Mouse (Mus musculus) limb, embryonic 15.5 days (tissue): ENCODE measurements around the gene Smpd3. TPM values are rescaled to one million over a fixed set of nuclear protein-coding genes. Genes with fewer than 3 reads are reported as not detected.

Source experiments
- polyA plus RNA-seq: library from polyadenylated mRNA; unstranded; fragments of >200 nt; fragmentation: Nextera tagmentation; extraction: Ambion mirVana; gene quantifications from 2 replicates; pipeline ENCODE4 v1.2.1, GENCODE M21; 2015

The Smpd3 gene
- polyA plus RNA-seq, 1 experiment from 2014 or later, result 28.3 TPM

Other genes starting within 250 kb of the Smpd3 start
- gene Esrp2, start 201.0 kb downstream of the Smpd3 start, polyA plus RNA-seq, result 57.6 and 58.3 TPM in 2 replicates
- 17.9 and 19.9 TPM in 2 replicates for gene Pla2g15, start 187.6 kb downstream of the Smpd3 start, polyA plus RNA-seq
- 36.5 and 41.0 TPM in 2 replicates for gene Slc7a6, start 169.1 kb downstream of the Smpd3 start, polyA plus RNA-seq
- 31.7 TPM in 2 replicates for gene Slc7a6os, start 127.1 kb downstream of the Smpd3 start, polyA plus RNA-seq
- gene Prmt7, start 127.1 kb downstream of the Smpd3 start, polyA plus RNA-seq, result 42.5 and 43.0 TPM in 2 replicates
- gene Zfp90, start 77.3 kb upstream of the Smpd3 start, polyA plus RNA-seq, result 21.1 and 22.2 TPM in 2 replicates
- gene 6030452D12Rik, start 162.5 kb upstream of the Smpd3 start, polyA plus RNA-seq, result not detected in 2 replicates
- 29.3 and 33.3 TPM in 2 replicates for gene Cdh3, start 172.9 kb upstream of the Smpd3 start, polyA plus RNA-seq
- gene Gm10073, start 235.5 kb upstream of the Smpd3 start, polyA plus RNA-seq, result 12.4 and 13.3 TPM in 2 replicates